Mouse (Mus musculus): ENCODE measurements around the gene Dop1b.

GRCm38 (mm10) chr16:93832451-93833276, 121.0 kb downstream of the Dop1b start:
- no peak for TF ChIP-seq CTCF (IDR thresholded peaks at IDR 0.05; ENCODE audit: low read depth, low read length)
- TF ChIP-seq POLR2A (IDR thresholded peaks at IDR 0.05; ENCODE audit: extremely low read depth, insufficient read depth, low read length) = no peak
